Mouse (Mus musculus) CH12.LX (cell line): ENCODE data around the gene Card10. TPM values are rescaled to one million over a fixed set of nuclear protein-coding genes. Genes with fewer than 3 reads are reported as not detected.
A peak's percentile ranks its signal among the peaks of the same experiment; 100 is the strongest.
"Not testable (repeated sequence)": the region's sequence is repeated elsewhere in the genome, so short reads cannot be mapped to it uniquely, and the experiment has no call there.

ENCODE experiments used
- DNase-seq: peaks from one replicate; pipeline ENCODE4 v3.0.0-alpha.2; 2013; ENCODE audit errors: extremely low read depth
- H3K27ac ChIP-seq: 2 replicates; pipeline ENCODE4 v1.5.1; 2012; ENCODE audit warnings: low read depth, mild to moderate bottlenecking, control low read depth, moderate library complexity; ENCODE audit not compliant: insufficient read depth
- H3K27me3 ChIP-seq: replicated peaks from 2 replicates; pipeline ENCODE3; 2012; ENCODE audit warnings: inconsistent platforms
- H3K36me3 ChIP-seq, 2 experiments: replicated peaks in 1 of 2; 2 replicates each; pipeline versions ENCODE3 to v1.6.1; 2012; ENCODE audit warnings: inconsistent platforms in 1 of 2, low read length in 1 of 2, mild to moderate bottlenecking in 1 of 2, mixed read lengths in 1 of 2, moderate library complexity in 1 of 2; ENCODE audit not compliant: control insufficient read depth in 1 of 2, insufficient read depth in 1 of 2
- H3K4me1 ChIP-seq, 2 experiments: 2 replicates each; pipeline ENCODE4 v1.6.1; 2012; ENCODE audit warnings: inconsistent platforms in 1 of 2, moderate library complexity in 1 of 2; ENCODE audit not compliant: insufficient read depth in 2 of 2, control insufficient read depth in 1 of 2
- H3K4me2 ChIP-seq: 2 replicates; pipeline ENCODE4 v1.6.1; 2012; ENCODE audit warnings: low read depth, mild to moderate bottlenecking, control low read depth; ENCODE audit not compliant: poor library complexity, insufficient read depth, severe bottlenecking
- H3K4me3 ChIP-seq, 3 experiments: fragments of 150-350 bp in 1 of 3; sonication (generic) in 1 of 3; replicated peaks in 1 of 3; 2 replicates each; pipeline versions ENCODE3 to v1.5.1; 2011 to 2012; ENCODE audit warnings: low read depth in 2 of 3, low read length in 2 of 3, mild to moderate bottlenecking in 2 of 3, moderate library complexity in 2 of 3, control low read depth in 1 of 3, improper control_type of control experiment in 1 of 3, inconsistent platforms in 1 of 3, mixed read lengths in 1 of 3; ENCODE audit not compliant: poor library complexity in 1 of 3
- H3K79me2 ChIP-seq: replicated peaks from 2 replicates; pipeline ENCODE4 v1.6.1; 2012; ENCODE audit warnings: mild to moderate bottlenecking, moderate library complexity; ENCODE audit not compliant: control insufficient read depth, poor library complexity, insufficient read depth, severe bottlenecking; ENCODE audit errors: extremely low read depth
- H3K9ac ChIP-seq: 2 replicates; pipeline ENCODE4 v1.6.1; 2012; ENCODE audit warnings: low read depth, mild to moderate bottlenecking, control low read depth, moderate library complexity; ENCODE audit not compliant: insufficient read depth
- H3K9me3 ChIP-seq: replicated peaks from 2 replicates; pipeline ENCODE3; 2012; ENCODE audit warnings: low read length, inconsistent platforms, mixed read lengths
- BHLHE40 ChIP-seq: IDR thresholded peaks from 2 replicates; pipeline ENCODE4 v1.6.1; 2011; ENCODE audit warnings: mild to moderate bottlenecking, low read depth, low read length, improper control_type of control experiment
- CHD2 ChIP-seq: IDR thresholded peaks from 2 replicates; pipeline ENCODE4 v1.6.1; 2011; ENCODE audit warnings: low read length, improper control_type of control experiment
- CTCF ChIP-seq, 2 experiments: IDR thresholded peaks in 1 of 2; conservative IDR thresholded peaks in 1 of 2; 2 replicates each; pipeline ENCODE4 v1.5.1; 2011 to 2012; ENCODE audit warnings: low read depth in 2 of 2, low read length in 2 of 2, improper control_type of control experiment in 1 of 2, inconsistent platforms in 1 of 2, mild to moderate bottlenecking in 1 of 2, moderate library complexity in 1 of 2
- E2F4 ChIP-seq: IDR thresholded peaks from 2 replicates; pipeline ENCODE4 v1.6.1; 2011; ENCODE audit warnings: low read depth, low read length, improper control_type of control experiment; ENCODE audit not compliant: insufficient replicate concordance
- JUN ChIP-seq: IDR thresholded peaks from 2 replicates; pipeline ENCODE4 v1.6.1; 2011; ENCODE audit warnings: low read depth, mild to moderate bottlenecking, low read length, improper control_type of control experiment, moderate library complexity; ENCODE audit not compliant: insufficient read depth
- MAX ChIP-seq: IDR thresholded peaks from 2 replicates; pipeline ENCODE4 v1.6.1; 2011; ENCODE audit warnings: low read length, improper control_type of control experiment
- MXI1 ChIP-seq: IDR thresholded peaks from 2 replicates; pipeline ENCODE4 v1.6.1; 2011; ENCODE audit warnings: mild to moderate bottlenecking, low read depth, low read length, improper control_type of control experiment
- MYC ChIP-seq: IDR thresholded peaks from 2 replicates; pipeline ENCODE4 v1.6.1; 2011; ENCODE audit warnings: low read depth, mild to moderate bottlenecking, improper control_type of control experiment, low read length
- POLR2A ChIP-seq: IDR thresholded peaks from 2 replicates; pipeline ENCODE4 v1.6.1; 2011; ENCODE audit warnings: low read depth, mild to moderate bottlenecking, improper control_type of control experiment, low read length
- POLR2AphosphoS2 ChIP-seq: IDR thresholded peaks from 2 replicates; pipeline ENCODE4 v1.6.1; 2011; ENCODE audit warnings: low read depth, low read length, improper control_type of control experiment
- RAD21 ChIP-seq: IDR thresholded peaks from 2 replicates; pipeline ENCODE4 v1.6.1; 2011; ENCODE audit warnings: low read depth, mild to moderate bottlenecking, low read length, improper control_type of control experiment, moderate library complexity
- SIN3A ChIP-seq: IDR thresholded peaks from 2 replicates; pipeline ENCODE4 v1.6.1; 2012; ENCODE audit warnings: low read length, improper control_type of control experiment, inconsistent platforms
- SMC3 ChIP-seq: IDR thresholded peaks from 2 replicates; pipeline ENCODE4 v1.6.1; 2011; ENCODE audit warnings: low read depth, low read length, improper control_type of control experiment
- UBTF ChIP-seq: IDR thresholded peaks from 2 replicates; pipeline ENCODE4 v1.6.1; 2012; ENCODE audit warnings: low read depth, mild to moderate bottlenecking, inconsistent platforms, low read length, improper control_type of control experiment, moderate library complexity
- USF1 ChIP-seq: IDR thresholded peaks from 2 replicates; pipeline ENCODE4 v1.6.1; 2014; ENCODE audit warnings: low read depth, mild to moderate bottlenecking, inconsistent platforms, low read length, improper control_type of control experiment
- ZNF384 ChIP-seq: IDR thresholded peaks from 2 replicates; pipeline ENCODE4 v1.6.1; 2012; ENCODE audit warnings: low read depth, low read length, improper control_type of control experiment, inconsistent platforms
- dilution Hi-C: fragments of 300-500 bp; cut with MboI; formaldehyde crosslinking; loops from 2 replicates; pipeline ENCODE4 v1.14.3; 2020; ENCODE audit warnings: low sequenced_read_pairs; ENCODE audit not compliant: extremely low pct_unique_long_range_greater_than_20kb, extremely low pct_ligation_motif_present
- in situ Hi-C: fragments of 300-500 bp; cut with MboI; formaldehyde crosslinking; loops from 3 replicates; pipeline ENCODE4 v1.14.3; 2019; ENCODE audit warnings: low sequenced_read_pairs, low pct_ligation_motif_present, low pct_unique_long_range_greater_than_20kb, mixed read lengths
- polyA plus RNA-seq: library from polyadenylated mRNA; unstranded; fragments of >175 nt; gene quantifications from 2 replicates; pipeline ENCODE4 v1.2.1, GENCODE M21; 2012; ENCODE audit warnings: low read depth; ENCODE audit not compliant: insufficient read length
- total RNA-seq, 2 experiments: library from RNA; depleted of rRNA; stranded (reverse); fragments of 300-350 nt in 1 of 2; fragments of >200 nt in 1 of 2; gene quantifications; 2 replicates each; pipeline ENCODE4 v1.2.3; 2012 to 2014

The Card10 gene
- total and polyA plus RNA-seq, 3 experiments, result 0.08 TPM; not detected in 2

DNA sequence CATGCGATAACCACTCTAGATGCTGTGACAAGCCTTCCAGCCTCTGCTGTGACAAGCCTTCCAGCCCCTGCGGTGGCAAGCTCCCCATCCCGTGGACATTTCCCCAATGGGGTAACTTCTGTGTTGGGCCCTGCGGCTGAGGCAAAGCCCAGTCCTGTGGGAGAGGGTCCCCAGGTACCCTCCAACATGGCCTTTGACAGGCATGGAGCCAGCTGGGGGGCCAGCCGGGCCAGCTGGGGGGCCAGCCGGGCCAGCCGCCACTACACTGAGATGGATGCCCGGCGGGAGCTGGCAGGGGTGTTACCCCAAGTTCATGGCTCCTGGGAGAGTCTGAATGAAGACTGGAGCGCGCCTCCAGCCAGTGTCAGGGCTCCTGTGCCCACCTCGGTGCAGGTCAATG, 46.6 kb upstream of the Card10 start:
- H3K4me1 ChIP-seq, result peaks cover 4 to 20% of the 10 kb centered on the region in 2 experiments; a peak in 3 of 4 replicates
- DNase-seq, result no peak
- no peak overlapping the region for H3K4me2 ChIP-seq
- H3K4me3 ChIP-seq, result no peak overlapping the region
- no peak overlapping the region for H3K27ac ChIP-seq
- in situ Hi-C loops (loop anchor here (10.0 kb wide), 1 partner anchor 225 kb away; no protein-coding TSS in a partner anchor), dilution Hi-C loops (loop anchor here (25.0 kb wide), 1 partner anchor 112 kb away; no protein-coding TSS in a partner anchor)
- TF ChIP-seq MAX, result no peak
- TF ChIP-seq JUN, result no peak
- TF ChIP-seq E2F4, result no peak
- no peak for TF ChIP-seq POLR2AphosphoS2
- TF ChIP-seq BHLHE40, result no peak
- TF ChIP-seq CHD2, result no peak
- TF ChIP-seq MXI1, result no peak
- no peak for TF ChIP-seq ZNF384
- no peak for TF ChIP-seq MYC
- no peak for TF ChIP-seq USF1
- no peak for TF ChIP-seq SIN3A
- TF ChIP-seq POLR2A, result no peak
- H3K79me2 ChIP-seq, result no peaks in the 10 kb centered on the region
- H3K27me3 ChIP-seq, result peaks cover 90% of the 10 kb centered on the region
- no peak overlapping the region for H3K9ac ChIP-seq
- H3K9me3 ChIP-seq, result no peaks in the 10 kb centered on the region
- no peaks in the 10 kb centered on the region for H3K36me3 ChIP-seq

GRCm38 (mm10) chr15:78848467-78848866, 45.6 kb upstream of the Card10 start:
- H3K27me3 ChIP-seq, result peaks cover 92% of the 10 kb centered on the region
- in situ Hi-C loops (loop anchor here (10.0 kb wide), 1 partner anchor 224 kb away; no protein-coding TSS in a partner anchor), dilution Hi-C loops (loop anchor here (25.0 kb wide), 1 partner anchor 111 kb away; no protein-coding TSS in a partner anchor)

DNA sequence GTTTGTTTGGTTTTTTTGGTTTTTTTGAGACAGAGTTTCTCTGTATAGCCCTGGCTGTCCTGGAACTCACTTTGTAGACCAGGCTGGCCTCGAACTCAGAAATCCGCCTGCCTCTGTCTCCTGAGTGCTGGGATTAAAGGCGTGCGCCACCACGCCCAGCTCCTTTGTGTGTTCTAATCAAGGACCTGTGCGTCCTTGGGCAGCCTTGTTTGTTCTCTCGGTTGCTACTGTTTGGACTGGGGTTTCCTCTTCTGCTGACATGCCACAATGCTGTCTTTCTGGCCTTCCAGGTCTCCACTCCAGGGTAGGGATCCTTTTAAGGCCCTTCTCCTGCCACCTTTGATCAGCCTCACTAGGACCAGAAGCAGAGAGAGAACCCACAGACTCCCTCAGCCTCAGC, 44.0 kb upstream of the Card10 start:
- peaks cover 93% of the 10 kb centered on the region for H3K27me3 ChIP-seq
- DNase-seq, H3K4me2 ChIP-seq, H3K9me3 ChIP-seq, H3K4me3 ChIP-seq, H3K79me2 ChIP-seq, H3K36me3 ChIP-seq, H3K27ac ChIP-seq, H3K9ac ChIP-seq: not testable (repeated sequence)
- dilution Hi-C loops, result loop anchor here (25.0 kb wide), 1 partner anchor 110 kb away; no protein-coding TSS in a partner anchor
- H3K4me1 ChIP-seq, result peaks cover 4 to 20% of the 10 kb centered on the region in 2 experiments; a peak in 3 of 4 replicates
- in situ Hi-C loops, result loop anchor here (10.0 kb wide), 1 partner anchor 222 kb away; no protein-coding TSS in a partner anchor

More at GRCm38 (mm10) chr15:78848467-78848866, 45.6 kb upstream of the Card10 start:
- DNase-seq, result peak; percentile 75
- H3K36me3 ChIP-seq, result no peaks in the 10 kb centered on the region
- H3K79me2 ChIP-seq, result no peaks in the 10 kb centered on the region
- peaks cover 4 to 20% of the 10 kb centered on the region in 2 experiments; a peak in 3 of 4 replicates for H3K4me1 ChIP-seq
- no peaks in the 10 kb centered on the region for H3K9me3 ChIP-seq
- H3K4me3 ChIP-seq, result no peak overlapping the region
- no peak overlapping the region for H3K9ac ChIP-seq
- no peak overlapping the region; the same call in 1 of the 2 replicates for H3K4me2 ChIP-seq
- TF ChIP-seq SMC3, result peak; percentile 88
- peak; percentile 74 to 87 for TF ChIP-seq CTCF (conservative IDR thresholded peaks at IDR 0.05 in 1 of 2, IDR thresholded peaks at IDR 0.05 in 1 of 2; ENCODE audit: low read depth in 2 of 2, low read length in 2 of 2)
- TF ChIP-seq UBTF, result no peak
- TF ChIP-seq RAD21, result peak; percentile 82
- H3K27ac ChIP-seq, result no peak overlapping the region
